Mouse (Mus musculus): ENCODE data around the gene Cep128. TPM values are rescaled to one million over a fixed set of nuclear protein-coding genes. Genes with fewer than 3 reads are reported as not detected.

Gene Cep128
- total and polyA plus RNA-seq, 3 experiments: 12.7 to 40.1 (median 23.3) TPM

DNA sequence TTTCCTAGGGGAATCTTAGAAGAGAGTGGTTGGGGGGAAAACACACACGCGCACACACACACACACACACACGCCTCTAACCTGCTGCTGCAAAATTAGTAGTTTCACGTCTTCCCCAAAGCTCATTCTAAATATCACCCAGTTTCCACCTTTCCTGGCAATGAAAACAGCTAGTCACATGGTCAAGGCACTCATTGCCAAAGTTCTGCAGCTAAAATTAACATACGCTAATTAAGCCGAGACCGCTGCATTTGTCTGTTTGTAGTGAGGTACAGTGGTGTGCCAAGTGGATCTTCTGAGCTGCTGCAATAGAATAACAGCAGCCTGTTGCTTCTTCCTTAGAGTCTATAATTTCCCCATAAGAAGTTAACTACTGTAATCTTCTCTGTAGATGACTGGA, 32.6 kb upstream of the Cep128 start:
- Histone ChIP-seq H3K27me3 (ENCODE audit: control insufficient read depth in 1 of 2, insufficient read depth in 2 of 2, low read length in 2 of 2) (no peaks in the 10 kb centered on the region), H3K27ac (ENCODE audit: control insufficient read depth, low read depth, low read length) (no peak overlapping the region), H3K36me3 (ENCODE audit: control insufficient read depth in 1 of 2, insufficient read depth in 2 of 2, low read length in 2 of 2) (no peaks in the 10 kb centered on the region; a peak in 1 of 4 replicates), H3K4me3 (ENCODE audit: control insufficient read depth in 1 of 2, insufficient read depth in 1 of 2, low read depth in 2 of 2, low read length in 2 of 2) (no peak overlapping the region), H3K9ac (ENCODE audit: control insufficient read depth, low read depth, low read length, poor library complexity, severe bottlenecking) (no peak overlapping the region), H3K79me2 (ENCODE audit: control insufficient read depth, insufficient read depth, low read length, poor library complexity) (no peaks in the 10 kb centered on the region), H3K4me1 (ENCODE audit: control insufficient read depth in 1 of 2, insufficient read depth in 2 of 2, low read length in 2 of 2) (peaks cover 0 to 4% of the 10 kb centered on the region in 2 experiments; a peak in 1 of 4 replicates), H3K9me3 (replicated peaks; ENCODE audit: insufficient read depth, low read length) (no peaks in the 10 kb centered on the region)
- DNase-seq (ENCODE audit: low read depth, low spot score): no peak
- TF ChIP-seq E2F4 (IDR thresholded peaks at IDR 0.05; ENCODE audit: borderline replicate concordance, low read depth, low read length) (no peak), ZMIZ1 (IDR thresholded peaks at IDR 0.05; ENCODE audit: low read depth, low read length) (no peak), USF2 (IDR thresholded peaks at IDR 0.05; ENCODE audit: borderline replicate concordance in 1 of 2, insufficient read depth in 1 of 2, low read depth in 1 of 2, low read length in 2 of 2) (no peak), TBP (IDR thresholded peaks at IDR 0.05; ENCODE audit: low read depth, low read length) (no peak), MYC (IDR thresholded peaks at IDR 0.05; ENCODE audit: low read depth, low read length) (no peak), BHLHE40 (IDR thresholded peaks at IDR 0.05; ENCODE audit: borderline replicate concordance, low read depth, low read length) (no peak), CHD2 (IDR thresholded peaks at IDR 0.05; ENCODE audit: low read length) (no peak), ELF1 (IDR thresholded peaks at IDR 0.05; ENCODE audit: low read depth, low read length) (no peak), POLR2AphosphoS2 (IDR thresholded peaks at IDR 0.05; ENCODE audit: low read length) (no peak), MAFK (IDR thresholded peaks at IDR 0.05; ENCODE audit: borderline replicate concordance, low read depth, low read length) (no peak), TCF12 (IDR thresholded peaks at IDR 0.05; ENCODE audit: low read depth, low read length) (no peak), UBTF (IDR thresholded peaks at IDR 0.05; ENCODE audit: borderline replicate concordance, insufficient read depth, low read depth, low read length) (no peak), MYB (IDR thresholded peaks at IDR 0.05; ENCODE audit: low read depth, low read length) (no peak), MAX (IDR thresholded peaks at IDR 0.05; ENCODE audit: low read length) (no peak), SIN3A (IDR thresholded peaks at IDR 0.05; ENCODE audit: low read length) (no peak)

DNA sequence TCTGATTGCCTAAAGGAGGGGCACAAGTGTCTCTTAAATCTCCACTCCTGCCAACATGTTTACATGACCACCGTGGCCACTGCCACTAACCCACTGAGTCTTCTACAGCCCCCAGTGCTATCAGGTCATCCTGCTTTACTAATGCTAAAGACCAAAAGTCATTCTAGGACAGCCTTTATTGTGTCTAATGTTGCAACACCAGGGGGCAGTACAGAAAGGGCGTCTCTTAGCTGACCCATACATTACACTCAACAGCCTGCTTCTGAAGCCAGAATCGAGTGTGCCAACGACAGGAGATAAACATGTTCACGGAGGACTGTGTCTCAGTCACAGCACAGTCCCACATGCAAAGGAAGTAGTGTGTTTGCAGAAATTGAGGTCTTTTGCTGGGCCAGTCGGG, 30.9 kb upstream of the Cep128 start:
- no peak overlapping the region for H3K27ac ChIP-seq (ENCODE audit: control insufficient read depth, low read depth, low read length)
- H3K9ac ChIP-seq (ENCODE audit: control insufficient read depth, low read depth, low read length, poor library complexity, severe bottlenecking): no peak overlapping the region
- no peaks in the 10 kb centered on the region for H3K79me2 ChIP-seq (ENCODE audit: control insufficient read depth, insufficient read depth, low read length, poor library complexity)
- H3K4me1 ChIP-seq (ENCODE audit: control insufficient read depth in 1 of 2, insufficient read depth in 2 of 2, low read length in 2 of 2): peaks cover 0 to 4% of the 10 kb centered on the region in 2 experiments; a peak in 1 of 4 replicates
- no peaks in the 10 kb centered on the region for H3K9me3 ChIP-seq (replicated peaks; ENCODE audit: insufficient read depth, low read length)
- no peaks in the 10 kb centered on the region; a peak in 1 of 4 replicates for H3K36me3 ChIP-seq (ENCODE audit: control insufficient read depth in 1 of 2, insufficient read depth in 2 of 2, low read length in 2 of 2)
- DNase-seq (ENCODE audit: low read depth, low spot score): peak; percentile 21
- H3K27me3 ChIP-seq (ENCODE audit: control insufficient read depth in 1 of 2, insufficient read depth in 2 of 2, low read length in 2 of 2): no peaks in the 10 kb centered on the region
- no peak overlapping the region for H3K4me3 ChIP-seq (ENCODE audit: control insufficient read depth in 1 of 2, insufficient read depth in 1 of 2, low read depth in 2 of 2, low read length in 2 of 2)
- TF ChIP-seq ZMIZ1 (IDR thresholded peaks at IDR 0.05; ENCODE audit: low read depth, low read length) (no peak), MYC (IDR thresholded peaks at IDR 0.05; ENCODE audit: low read depth, low read length) (no peak), TAL1 (IDR thresholded peaks at IDR 0.05; ENCODE audit: low read length) (no peak), SIN3A (IDR thresholded peaks at IDR 0.05; ENCODE audit: low read length) (no peak), POLR2AphosphoS2 (IDR thresholded peaks at IDR 0.05; ENCODE audit: low read length) (no peak), CHD2 (IDR thresholded peaks at IDR 0.05; ENCODE audit: low read length) (no peak), ZNF384 (IDR thresholded peaks at IDR 0.05; ENCODE audit: low read depth, low read length) (no peak), ELF1 (IDR thresholded peaks at IDR 0.05; ENCODE audit: low read depth, low read length) (no peak), USF2 (IDR thresholded peaks at IDR 0.05; ENCODE audit: borderline replicate concordance in 1 of 2, insufficient read depth in 1 of 2, low read depth in 1 of 2, low read length in 2 of 2) (no peak), MYB (IDR thresholded peaks at IDR 0.05; ENCODE audit: low read depth, low read length) (no peak), MAFK (IDR thresholded peaks at IDR 0.05; ENCODE audit: borderline replicate concordance, low read depth, low read length) (no peak), USF1 (IDR thresholded peaks at IDR 0.05; ENCODE audit: low read depth, low read length) (no peak), CTCF (IDR thresholded peaks at IDR 0.05 in 2 of 3, conservative IDR thresholded peaks at IDR 0.05 in 1 of 3; ENCODE audit: control insufficient read depth in 1 of 3, insufficient read depth in 1 of 3, low read depth in 2 of 3, low read length in 3 of 3, poor library complexity in 1 of 3, severe bottlenecking in 1 of 3) (peak; percentile 11 to 44 (median 13); a peak in 2 of 6 replicates), RCOR1 (IDR thresholded peaks at IDR 0.05; ENCODE audit: low read depth, low read length) (no peak), ZKSCAN1 (IDR thresholded peaks at IDR 0.05; ENCODE audit: low read depth, low read length) (no peak), RAD21 (IDR thresholded peaks at IDR 0.05; ENCODE audit: low read depth, low read length) (peak; percentile 21), SMC3 (IDR thresholded peaks at IDR 0.05; ENCODE audit: low read depth, low read length) (peak; percentile 51), MXI1 (IDR thresholded peaks at IDR 0.05; ENCODE audit: low read depth, low read length) (no peak), CHD1 (IDR thresholded peaks at IDR 0.05; ENCODE audit: low read depth, low read length) (no peak), ETS1 (IDR thresholded peaks at IDR 0.05; ENCODE audit: low read depth, low read length) (no peak), ZC3H11A (IDR thresholded peaks at IDR 0.05; ENCODE audit: low read depth, low read length) (0 out of 2 replicates have a peak, but pooled peaks have one; percentile 2), GABPA (IDR thresholded peaks at IDR 0.05; ENCODE audit: low read depth, low read length) (no peak), KAT2A (conservative IDR thresholded peaks at IDR 0.05; ENCODE audit: low read depth, low read length) (no peak), POLR2AphosphoS5 (IDR thresholded peaks at IDR 0.05; ENCODE audit: borderline replicate concordance, low read depth, low read length) (no peak), GATA1 (IDR thresholded peaks at IDR 0.05; ENCODE audit: low read depth, low read length) (no peak)
